Mouse (Mus musculus) limb, embryonic 14.5 days (tissue): ENCODE results near the gene Tmbim4. TPM values are rescaled to one million over a fixed set of nuclear protein-coding genes. Genes with fewer than 3 reads are reported as not detected.

Source experiments
- ATAC-seq: fragments of 200-750 bp; cut with Nextera tagmentation; 2 replicates; pipeline ENCODE4 v1.8.0; 2017; ENCODE audit warnings: low read depth, moderate number of reproducible peaks, moderate TSS enrichment; ENCODE audit not compliant: low FRiP score
- DNase-seq: peaks from one replicate; pipeline ENCODE4 v3.0.0-alpha.2; 2015; ENCODE audit warnings: low spot score
- H3K27ac ChIP-seq: fragments of 300-500 bp; sonication (generic); replicated peaks from 2 replicates; pipeline ENCODE4 v1.5.1; 2014; ENCODE audit warnings: low read depth, mild to moderate bottlenecking, low read length, moderate library complexity, mixed read lengths
- H3K27me3 ChIP-seq: fragments of 300-500 bp; sonication (generic); 2 replicates; pipeline ENCODE4 v1.6.1; 2014; ENCODE audit warnings: low read length, mixed read lengths; ENCODE audit not compliant: control insufficient read depth, insufficient read depth
- H3K36me3 ChIP-seq: fragments of 300-500 bp; sonication (generic); 2 replicates; pipeline ENCODE4 v1.6.1; 2014; ENCODE audit warnings: mild to moderate bottlenecking, low read length, moderate library complexity, mixed read lengths; ENCODE audit not compliant: control insufficient read depth, insufficient read depth
- H3K4me1 ChIP-seq: fragments of 300-500 bp; sonication (generic); 2 replicates; pipeline ENCODE4 v1.6.1; 2014; ENCODE audit warnings: antibody characterized with exemption, low read length, mixed read lengths; ENCODE audit not compliant: control insufficient read depth, insufficient read depth
- H3K4me2 ChIP-seq: fragments of 300-500 bp; sonication (generic); replicated peaks from 2 replicates; pipeline ENCODE4 v1.6.1; 2014; ENCODE audit warnings: low read depth, mild to moderate bottlenecking, low read length, moderate library complexity; ENCODE audit not compliant: severe bottlenecking
- H3K4me3 ChIP-seq: fragments of 300-500 bp; sonication (generic); replicated peaks from 2 replicates; pipeline ENCODE4 v1.5.1; 2014; ENCODE audit warnings: low read length
- H3K9ac ChIP-seq: fragments of 300-500 bp; sonication (generic); 2 replicates; pipeline ENCODE4 v1.6.1; 2014; ENCODE audit warnings: mild to moderate bottlenecking, low read depth, low read length, moderate library complexity; ENCODE audit not compliant: severe bottlenecking
- H3K9me3 ChIP-seq: fragments of 300-500 bp; sonication (generic); 2 replicates; pipeline ENCODE4 v1.6.1; 2016; ENCODE audit warnings: low read length; ENCODE audit not compliant: control insufficient read depth
- POLR2A ChIP-seq: fragments of 200-500 bp; IDR thresholded peaks from 2 replicates; pipeline ENCODE4 v1.8.0; 2012; ENCODE audit warnings: inconsistent platforms, mild to moderate bottlenecking, moderate library complexity, borderline replicate concordance; ENCODE audit not compliant: insufficient read depth, insufficient read length; ENCODE audit errors: extremely low read depth
- WGBS: fragments of 180-500 bp; shearing (Covaris S2); extraction: QIAGEN DNeasy Blood & Tissue Kit; methylation state at CpG from one replicate; pipeline ENCODE4 v1.1.7; 2014; 5-methylcytosine and 5-hydroxymethylcytosine counted together
- polyA plus RNA-seq, 2 experiments: library from polyadenylated mRNA; depleted of rRNA in 1 of 2; stranded (reverse) in 1 of 2; unstranded in 1 of 2; fragments of >200 nt; fragmentation: Nextera tagmentation in 1 of 2; extraction: Ambion mirVana in 1 of 2; gene quantifications; 2 replicates each; pipeline versions ENCODE4 v1.2.1 to v1.2.3; 2012 to 2014

The Tmbim4 gene
- 84.1 and 103 TPM in 2 replicates for polyA plus RNA-seq (2012; rRNA removed)
- polyA plus RNA-seq (2014; fragmentation: Nextera tagmentation; extraction: Ambion mirVana): 94.1 and 106 TPM in 2 replicates

- no peak for TF ChIP-seq POLR2A
- H3K4me2 ChIP-seq: peak within 1 kb of the TSS; percentile 84
- H3K9me3 ChIP-seq: no peaks in the 10 kb centered on the region
- H3K4me3 ChIP-seq: peak within 1 kb of the TSS; percentile 59
- ATAC-seq (peak; percentile 50), DNase-seq (peak; percentile 22)
- H3K9ac ChIP-seq: peak within 1 kb of the TSS; percentile 57
- H3K4me1 ChIP-seq: 0 out of 2 replicates have a peak, but pooled peaks cover 4% of the 10 kb centered on the region
- H3K27ac ChIP-seq: no peak within 1 kb of the TSS
- H3K27me3 ChIP-seq: no peaks in the 10 kb centered on the region
- 1% methylated on average over 62 of the region's 65 CpGs for whole genome bisulfite sequencing
- no peaks in the 10 kb centered on the region for H3K36me3 ChIP-seq
These were observed at the start of gene Tmbim4 for GRCm38 (mm10) chr10:120201131-120201921. Gene Tmbim4 (plus strand): TSS chr10:120201590.

- H3K27me3 ChIP-seq: no peaks in the 10 kb centered on the region
- no peaks in the 10 kb centered on the region for H3K4me1 ChIP-seq
- no peak for DNase-seq
- WGBS: 82% methylated on average over 7 of the region's 7 CpGs
- H3K36me3 ChIP-seq: no peaks in the 10 kb centered on the region
- peaks cover 3% of the 10 kb centered on the region; the same call in 1 of the 2 replicates for H3K9me3 ChIP-seq
- no peak for TF ChIP-seq POLR2A
- no peak overlapping the region for H3K4me2 ChIP-seq
- no peak overlapping the region for H3K9ac ChIP-seq
- H3K4me3 ChIP-seq: no peak overlapping the region
- no peak overlapping the region for H3K27ac ChIP-seq
- no peak for ATAC-seq
These were observed 49.7 kb upstream of the Tmbim4 start for GRCm38 (mm10) chr10:120151672-120152071.

GRCm38 (mm10) chr10:120153911-120154310 lies 47.5 kb upstream of the Tmbim4 start:
- peaks cover 3% of the 10 kb centered on the region; the same call in 1 of the 2 replicates for H3K9me3 ChIP-seq
- no peak overlapping the region for H3K4me2 ChIP-seq
- H3K27ac ChIP-seq: no peak overlapping the region
- ATAC-seq (no peak), DNase-seq (no peak)
- H3K36me3 ChIP-seq: no peaks in the 10 kb centered on the region
- no peak overlapping the region for H3K4me3 ChIP-seq
- no peaks in the 10 kb centered on the region for H3K27me3 ChIP-seq
- no peak overlapping the region for H3K9ac ChIP-seq
- WGBS: 86% methylated on average over 2 of the region's 2 CpGs
- H3K4me1 ChIP-seq: no peaks in the 10 kb centered on the region
- no peak for TF ChIP-seq POLR2A

GRCm38 (mm10) chr10:120160533-120160932 lies 40.9 kb upstream of the Tmbim4 start:
- Histone ChIP-seq H3K4me1 (no peaks in the 10 kb centered on the region), H3K9ac (no peak overlapping the region), H3K9me3 (no peaks in the 10 kb centered on the region), H3K4me3 (no peak overlapping the region), H3K36me3 (no peaks in the 10 kb centered on the region), H3K4me2 (no peak overlapping the region), H3K27ac (no peak overlapping the region), H3K27me3 (no peaks in the 10 kb centered on the region)
- ATAC-seq (no peak), DNase-seq (no peak)
- 61% methylated on average over 9 of the region's 9 CpGs for WGBS
- TF ChIP-seq POLR2A: no peak

GRCm38 (mm10) chr10:120162840-120163239 lies 38.5 kb upstream of the Tmbim4 start:
- no peaks in the 10 kb centered on the region for H3K27me3 ChIP-seq
- H3K4me2 ChIP-seq: no peak overlapping the region
- DNase-seq (no peak), ATAC-seq (no peak)
- no peak for TF ChIP-seq POLR2A
- H3K9me3 ChIP-seq: no peaks in the 10 kb centered on the region
- H3K4me1 ChIP-seq: no peaks in the 10 kb centered on the region
- no peaks in the 10 kb centered on the region for H3K36me3 ChIP-seq
- WGBS: 78% methylated on average over 10 of the region's 10 CpGs
- no peak overlapping the region for H3K4me3 ChIP-seq
- no peak overlapping the region for H3K27ac ChIP-seq
- no peak overlapping the region for H3K9ac ChIP-seq
